Mouse (Mus musculus) kidney, embryonic 14.5 days (tissue): ENCODE data around the gene Enthd1. TPM values are rescaled to one million over a fixed set of nuclear protein-coding genes. Genes with fewer than 3 reads are reported as not detected.
"Not testable (repeated sequence)": the region's sequence is repeated elsewhere in the genome, so short reads cannot be mapped to it uniquely, and the experiment has no call there.

Experiments used
- ATAC-seq: fragments of 200-750 bp; cut with Nextera tagmentation; 2 replicates; pipeline ENCODE4 v1.8.0; 2017; ENCODE audit warnings: moderate number of reproducible peaks, mild to moderate bottlenecking, moderate TSS enrichment, moderate library complexity; ENCODE audit not compliant: low FRiP score, low TSS enrichment
- H3K27ac ChIP-seq: fragments of 300-500 bp; sonication (generic); 2 replicates; pipeline ENCODE4 v1.5.1; 2014; ENCODE audit warnings: low read depth, mild to moderate bottlenecking, low read length, moderate library complexity, mixed read lengths
- H3K27me3 ChIP-seq: fragments of 300-500 bp; sonication (generic); 2 replicates; pipeline ENCODE4 v1.6.1; 2014; ENCODE audit warnings: mild to moderate bottlenecking, low read length; ENCODE audit not compliant: control insufficient read depth, insufficient read depth
- H3K36me3 ChIP-seq: fragments of 300-500 bp; sonication (generic); 2 replicates; pipeline ENCODE4 v1.6.1; 2014; ENCODE audit warnings: low read length, mixed read lengths; ENCODE audit not compliant: control insufficient read depth, insufficient read depth
- H3K4me1 ChIP-seq: fragments of 300-500 bp; sonication (generic); 2 replicates; pipeline ENCODE4 v1.6.1; 2014; ENCODE audit warnings: low read length, mixed read lengths; ENCODE audit not compliant: control insufficient read depth, insufficient read depth
- H3K4me2 ChIP-seq: fragments of 300-500 bp; sonication (generic); replicated peaks from 2 replicates; pipeline ENCODE4 v1.6.1; 2014; ENCODE audit warnings: low read depth, mild to moderate bottlenecking, low read length
- H3K4me3 ChIP-seq: fragments of 300-500 bp; sonication (generic); 2 replicates; pipeline ENCODE4 v1.5.1; 2014; ENCODE audit warnings: mild to moderate bottlenecking, low read length
- H3K9ac ChIP-seq: fragments of 300-500 bp; sonication (generic); 2 replicates; pipeline ENCODE4 v1.6.1; 2014; ENCODE audit warnings: low read depth, mild to moderate bottlenecking, low read length, moderate library complexity
- H3K9me3 ChIP-seq: fragments of 300-500 bp; sonication (generic); 2 replicates; pipeline ENCODE4 v1.6.1; 2016; ENCODE audit warnings: low read length; ENCODE audit not compliant: control insufficient read depth
- WGBS: fragments of 180-500 bp; shearing (Covaris S2); extraction: QIAGEN DNeasy Blood & Tissue Kit; methylation state at CpG from one replicate; pipeline ENCODE4 v1.1.7; 2014; 5-methylcytosine and 5-hydroxymethylcytosine counted together
- polyA plus RNA-seq: library from polyadenylated mRNA; unstranded; fragments of >200 nt; fragmentation: Nextera tagmentation; extraction: Ambion mirVana; gene quantifications from 2 replicates; pipeline ENCODE4 v1.2.1, GENCODE M21; 2014

Enthd1 gene
- polyA plus RNA-seq, 1 experiment from 2014 or later: not detected

DNA sequence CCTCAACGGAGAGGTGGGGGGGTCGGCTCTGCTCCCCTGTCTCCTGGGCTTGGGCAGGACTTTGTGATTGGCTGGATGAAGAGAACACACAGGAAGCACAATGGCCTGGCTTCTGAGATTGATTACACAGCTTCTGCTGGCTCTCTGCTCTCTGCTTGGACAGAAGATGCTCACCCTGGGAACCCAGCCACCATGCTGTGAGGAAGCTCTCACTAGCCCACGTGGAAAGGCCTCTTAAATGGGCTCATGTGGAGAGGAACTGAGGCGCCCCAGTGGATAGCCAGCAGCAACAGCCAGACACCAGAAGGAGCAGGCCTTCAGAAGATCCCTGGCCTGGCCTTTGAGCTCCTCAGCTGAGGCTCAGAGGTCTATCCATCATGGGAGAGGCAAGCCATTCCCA lies 59.9 kb downstream of the Enthd1 start:
- 42% methylated on average over 4 of the region's 4 CpGs for WGBS
- Histone ChIP-seq H3K4me1 (no peaks in the 10 kb centered on the region), H3K4me3 (no peak overlapping the region), H3K36me3 (no peaks in the 10 kb centered on the region), H3K4me2 (no peak overlapping the region), H3K9me3 (no peaks in the 10 kb centered on the region), H3K9ac (no peak overlapping the region), H3K27ac (no peak overlapping the region), H3K27me3 (no peaks in the 10 kb centered on the region)
- ATAC-seq: no peak

DNA sequence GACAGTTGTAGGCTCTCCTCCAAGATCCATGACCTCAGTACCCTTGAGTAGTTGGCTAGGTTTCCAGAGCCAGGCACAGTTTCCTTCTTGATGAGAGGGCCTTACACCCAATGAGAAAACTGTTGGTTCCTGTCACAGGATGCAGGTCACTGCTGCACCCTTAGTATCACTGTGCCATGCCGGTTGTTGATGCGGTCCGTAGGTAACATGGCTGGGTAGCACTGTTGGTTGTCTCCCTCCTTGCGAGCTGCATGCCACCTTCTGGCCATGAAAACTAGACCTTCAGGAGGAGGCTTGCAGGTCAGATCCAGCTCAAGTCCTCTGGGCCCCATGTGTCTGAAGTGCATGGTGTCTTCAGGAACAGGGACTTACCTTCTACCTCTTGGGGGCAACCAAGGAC lies 61.8 kb downstream of the Enthd1 start:
- not testable (repeated sequence) for H3K4me2 ChIP-seq, H3K36me3 ChIP-seq, H3K4me3 ChIP-seq, H3K4me1 ChIP-seq, H3K9ac ChIP-seq, H3K27me3 ChIP-seq, H3K9me3 ChIP-seq, H3K27ac ChIP-seq, ATAC-seq
- WGBS: 97% methylated on average over 4 of the region's 4 CpGs

GRCm38 (mm10) chr15:80502741-80503140 lies 62.2 kb downstream of the Enthd1 start:
- no peaks in the 10 kb centered on the region for H3K27me3 ChIP-seq
- no peaks in the 10 kb centered on the region for H3K9me3 ChIP-seq
- no peak for ATAC-seq
- 90% methylated on average over 2 of the region's 2 CpGs for WGBS
- H3K4me1 ChIP-seq: no peaks in the 10 kb centered on the region
- no peak overlapping the region for H3K4me2 ChIP-seq
- no peak overlapping the region for H3K27ac ChIP-seq
- H3K36me3 ChIP-seq: no peaks in the 10 kb centered on the region
- no peak overlapping the region for H3K9ac ChIP-seq
- no peak overlapping the region for H3K4me3 ChIP-seq

DNA sequence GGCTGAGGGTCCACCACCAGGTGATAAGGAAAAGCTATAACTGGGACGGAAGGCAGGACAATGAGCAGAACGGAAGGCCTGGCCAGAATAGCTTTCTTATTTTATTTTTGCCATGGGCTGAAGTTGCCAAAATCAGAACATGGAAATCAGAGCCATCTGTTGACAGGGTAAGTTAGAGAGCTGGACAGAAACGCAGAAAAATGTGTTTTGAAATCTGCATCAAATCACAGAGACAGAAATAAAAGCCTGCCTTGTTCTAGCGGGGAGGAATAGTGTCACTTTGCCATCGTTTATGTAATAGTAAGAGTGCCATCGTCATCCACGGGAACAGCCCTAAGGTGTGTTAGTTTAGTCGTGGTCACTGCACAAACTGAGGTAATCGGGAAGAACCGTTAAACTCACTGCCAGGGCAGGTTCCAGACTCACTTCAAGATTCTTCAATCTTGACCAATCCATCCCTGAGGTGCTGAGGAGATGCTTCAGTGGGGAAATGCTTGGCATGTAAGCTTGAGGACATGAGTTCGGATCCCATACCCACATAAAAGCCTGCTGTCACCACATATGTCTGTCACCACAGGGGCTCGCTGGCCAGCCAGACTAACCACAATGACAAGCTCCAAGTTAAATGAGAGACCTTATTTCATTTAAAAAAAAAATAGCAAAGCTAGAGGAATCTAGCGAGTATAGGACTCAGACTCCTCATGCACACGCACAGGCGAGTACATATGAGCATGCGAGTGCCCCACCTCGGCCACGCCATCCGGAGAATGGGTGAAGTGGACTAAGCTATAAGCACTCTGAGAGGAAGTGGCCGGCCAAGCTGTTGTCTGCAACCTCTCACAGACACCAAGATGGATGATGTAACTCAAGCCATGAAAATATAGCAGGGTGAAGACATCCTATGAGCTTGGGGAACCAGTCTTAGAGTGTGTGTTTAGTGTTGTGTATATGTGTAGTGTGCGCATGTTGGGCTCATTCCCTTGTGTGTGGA lies 63.6 kb downstream of the Enthd1 start:
- no peak overlapping the region for H3K27ac ChIP-seq
- no peaks in the 10 kb centered on the region for H3K9me3 ChIP-seq
- no peaks in the 10 kb centered on the region for H3K36me3 ChIP-seq
- H3K27me3 ChIP-seq: no peaks in the 10 kb centered on the region
- H3K4me3 ChIP-seq: no peak overlapping the region
- no peak overlapping the region for H3K9ac ChIP-seq
- 78% methylated on average over 21 of the region's 21 CpGs for WGBS
- ATAC-seq: no peak
- H3K4me2 ChIP-seq: no peak overlapping the region
- no peaks in the 10 kb centered on the region for H3K4me1 ChIP-seq

DNA sequence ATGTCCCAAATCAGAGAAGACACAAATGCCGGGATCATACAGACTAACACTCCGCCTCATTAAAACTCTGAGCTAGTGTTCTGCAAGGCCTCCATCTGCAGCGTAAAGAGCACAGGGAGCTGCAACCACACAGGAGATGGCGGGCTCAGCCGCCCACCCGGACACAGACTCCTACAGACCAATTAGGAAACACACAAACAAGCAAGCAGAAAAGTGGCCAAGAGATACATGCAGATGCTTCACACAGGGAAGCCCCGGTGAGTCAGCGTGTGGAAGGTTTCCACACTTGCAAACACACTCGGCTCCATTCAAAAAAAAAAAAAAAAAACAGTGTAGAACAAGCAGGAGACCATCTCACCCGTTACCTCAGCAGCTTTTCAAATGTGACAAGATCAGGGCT lies 64.5 kb downstream of the Enthd1 start:
- Histone ChIP-seq H3K36me3 (no peaks in the 10 kb centered on the region), H3K4me3 (no peak overlapping the region), H3K9me3 (no peaks in the 10 kb centered on the region), H3K27ac (no peak overlapping the region), H3K9ac (no peak overlapping the region), H3K27me3 (no peaks in the 10 kb centered on the region), H3K4me2 (no peak overlapping the region), H3K4me1 (no peaks in the 10 kb centered on the region)
- 76% methylated on average over 10 of the region's 10 CpGs for WGBS
- ATAC-seq: no peak

GRCm38 (mm10) chr15:80497733-80498132 lies 67.2 kb downstream of the Enthd1 start:
- H3K36me3 ChIP-seq, H3K4me3 ChIP-seq, H3K27ac ChIP-seq, H3K9ac ChIP-seq, H3K9me3 ChIP-seq, H3K27me3 ChIP-seq, H3K4me2 ChIP-seq, ATAC-seq, H3K4me1 ChIP-seq: not testable (repeated sequence)
- 80% methylated on average over 3 of the region's 3 CpGs for WGBS

- WGBS: 71% methylated on average over 4 of the region's 4 CpGs
- ATAC-seq: no peak
Observed at GRCm38 (mm10) chr15:80491505-80491904, 73.5 kb downstream of the Enthd1 start.

GRCm38 (mm10) chr15:80490151-80490550 lies 74.8 kb downstream of the Enthd1 start:
- 79% methylated on average over 5 of the region's 5 CpGs for WGBS
- Histone ChIP-seq H3K4me2 (no peak overlapping the region), H3K4me3 (no peak overlapping the region), H3K9ac (no peak overlapping the region), H3K36me3 (no peaks in the 10 kb centered on the region), H3K4me1 (no peaks in the 10 kb centered on the region), H3K27ac (no peak overlapping the region), H3K9me3 (no peaks in the 10 kb centered on the region; the same call in 1 of the 2 replicates), H3K27me3 (no peaks in the 10 kb centered on the region)
- no peak for ATAC-seq

More at GRCm38 (mm10) chr15:80491505-80491904, 73.5 kb downstream of the Enthd1 start:
- H3K4me1 ChIP-seq: no peaks in the 10 kb centered on the region
- no peaks in the 10 kb centered on the region; the same call in 1 of the 2 replicates for H3K9me3 ChIP-seq
- H3K4me3 ChIP-seq: no peak overlapping the region
- no peak overlapping the region for H3K27ac ChIP-seq
- H3K9ac ChIP-seq: no peak overlapping the region
- H3K36me3 ChIP-seq: no peaks in the 10 kb centered on the region
- H3K27me3 ChIP-seq: no peaks in the 10 kb centered on the region
- no peak overlapping the region for H3K4me2 ChIP-seq

GRCm38 (mm10) chr15:80488658-80489057 lies 76.3 kb downstream of the Enthd1 start:
- no peaks in the 10 kb centered on the region for H3K4me1 ChIP-seq
- H3K36me3 ChIP-seq: no peaks in the 10 kb centered on the region
- H3K9ac ChIP-seq: no peak overlapping the region
- H3K4me3 ChIP-seq: no peak overlapping the region
- no peak overlapping the region for H3K4me2 ChIP-seq
- ATAC-seq: no peak
- H3K9me3 ChIP-seq: no peaks in the 10 kb centered on the region; the same call in 1 of the 2 replicates
- WGBS: 74% methylated on average over 3 of the region's 3 CpGs
- H3K27me3 ChIP-seq: no peaks in the 10 kb centered on the region
- no peak overlapping the region for H3K27ac ChIP-seq
